Mouse (Mus musculus): ENCODE results near the gene Chd9. TPM values are rescaled to one million over a fixed set of nuclear protein-coding genes. Genes with fewer than 3 reads are reported as not detected.

The Chd9 gene
- total RNA-seq, 2 experiments from 2014 or later = 236 to 287 TPM

DNA sequence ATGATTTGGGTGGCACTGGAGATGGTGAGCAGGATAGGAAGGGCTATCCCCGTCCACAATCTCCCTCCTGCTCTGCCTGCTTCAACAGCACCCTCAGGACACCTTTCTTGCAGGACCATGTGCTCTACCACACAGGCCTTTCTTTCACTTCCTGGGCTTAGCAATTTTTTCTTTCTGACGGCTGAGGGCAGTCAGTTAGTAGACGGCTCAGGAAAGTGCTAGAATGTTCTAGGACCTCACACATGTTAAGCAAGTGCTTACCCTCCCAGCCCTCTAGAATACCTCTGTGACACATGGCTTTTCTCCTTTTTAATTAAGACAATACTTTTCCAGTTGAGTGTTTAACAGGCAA, 6.1 kb downstream of the Chd9 start:
- DNase-seq (ENCODE audit: extremely low spot score in 1 of 2, low spot score in 1 of 2) = no peak

- no peak for DNase-seq (ENCODE audit: extremely low spot score in 1 of 2, low spot score in 1 of 2)
Observed at GRCm38 (mm10) chr8:90837440-90837839, 9.3 kb downstream of the Chd9 start.

- no peak for DNase-seq (ENCODE audit: extremely low spot score in 1 of 2, low spot score in 1 of 2)
Observed at GRCm38 (mm10) chr8:90839725-90840714, 11.9 kb downstream of the Chd9 start.

- no peak for DNase-seq (ENCODE audit: extremely low spot score in 1 of 2, low spot score in 1 of 2)
Observed at GRCm38 (mm10) chr8:90841321-90841720, 13.2 kb downstream of the Chd9 start.

- no peak for DNase-seq (ENCODE audit: extremely low spot score in 1 of 2, low spot score in 1 of 2)
Observed at GRCm38 (mm10) chr8:90843127-90843526, 15.0 kb downstream of the Chd9 start.

- DNase-seq (ENCODE audit: extremely low spot score in 1 of 2, low spot score in 1 of 2) = no peak
Observed at GRCm38 (mm10) chr8:90844179-90844967, 16.2 kb downstream of the Chd9 start.

- no peak for DNase-seq (ENCODE audit: extremely low spot score in 1 of 2, low spot score in 1 of 2)
Observed at GRCm38 (mm10) chr8:90847980-90848379, 19.8 kb downstream of the Chd9 start.

DNA sequence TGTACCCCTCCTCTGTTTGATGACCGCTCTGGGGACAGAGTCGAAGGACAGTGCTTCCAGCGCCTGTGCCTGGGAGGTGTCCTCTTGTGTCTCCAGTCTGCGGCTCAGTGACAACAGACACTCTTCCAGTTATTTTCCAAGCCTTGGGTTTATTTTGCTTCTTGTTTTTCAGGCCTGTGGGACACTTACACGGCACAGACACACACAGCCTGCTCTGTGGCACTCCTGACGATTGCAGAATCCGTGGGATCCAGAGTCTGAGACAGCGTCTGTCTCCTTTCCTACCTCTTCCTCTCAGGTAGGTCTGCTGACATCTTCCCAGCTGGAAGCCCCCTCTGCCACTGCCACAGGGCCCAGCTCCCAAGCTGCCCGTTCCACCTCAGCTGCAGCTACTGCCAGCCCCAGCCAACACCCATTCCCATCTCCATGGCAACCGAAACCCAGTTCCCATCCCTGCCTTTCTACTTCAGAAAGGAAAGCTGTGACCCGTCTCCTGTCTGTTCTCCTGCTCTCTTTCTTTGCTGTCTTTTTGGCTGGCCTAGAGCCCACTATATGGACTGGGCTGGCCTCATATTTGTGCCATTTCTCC, 21.4 kb downstream of the Chd9 start:
- peak in 1 of 2 experiments; percentile 20 for DNase-seq (ENCODE audit: extremely low spot score in 1 of 2, low spot score in 1 of 2)

DNA sequence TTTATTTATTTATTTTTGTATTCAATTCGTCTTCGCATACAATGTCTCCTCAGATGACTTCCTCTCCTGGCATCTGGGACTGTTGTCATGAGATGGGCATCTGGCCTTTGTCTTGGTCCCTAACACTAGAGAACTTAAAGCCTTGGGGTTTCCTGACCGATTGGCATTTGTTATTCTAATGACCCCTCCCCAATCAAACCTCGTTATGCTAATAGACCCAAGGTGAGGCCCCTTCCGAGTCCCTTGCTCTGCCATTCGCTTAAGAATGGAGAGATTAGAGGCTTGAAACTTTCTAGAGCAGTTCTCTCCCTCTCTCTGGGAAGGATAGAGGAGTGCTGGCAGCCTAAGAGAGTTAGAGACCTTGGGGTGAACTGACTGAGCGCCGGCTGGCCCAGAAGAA, 23.4 kb downstream of the Chd9 start:
- no peak for DNase-seq (ENCODE audit: extremely low spot score in 1 of 2, low spot score in 1 of 2)

DNA sequence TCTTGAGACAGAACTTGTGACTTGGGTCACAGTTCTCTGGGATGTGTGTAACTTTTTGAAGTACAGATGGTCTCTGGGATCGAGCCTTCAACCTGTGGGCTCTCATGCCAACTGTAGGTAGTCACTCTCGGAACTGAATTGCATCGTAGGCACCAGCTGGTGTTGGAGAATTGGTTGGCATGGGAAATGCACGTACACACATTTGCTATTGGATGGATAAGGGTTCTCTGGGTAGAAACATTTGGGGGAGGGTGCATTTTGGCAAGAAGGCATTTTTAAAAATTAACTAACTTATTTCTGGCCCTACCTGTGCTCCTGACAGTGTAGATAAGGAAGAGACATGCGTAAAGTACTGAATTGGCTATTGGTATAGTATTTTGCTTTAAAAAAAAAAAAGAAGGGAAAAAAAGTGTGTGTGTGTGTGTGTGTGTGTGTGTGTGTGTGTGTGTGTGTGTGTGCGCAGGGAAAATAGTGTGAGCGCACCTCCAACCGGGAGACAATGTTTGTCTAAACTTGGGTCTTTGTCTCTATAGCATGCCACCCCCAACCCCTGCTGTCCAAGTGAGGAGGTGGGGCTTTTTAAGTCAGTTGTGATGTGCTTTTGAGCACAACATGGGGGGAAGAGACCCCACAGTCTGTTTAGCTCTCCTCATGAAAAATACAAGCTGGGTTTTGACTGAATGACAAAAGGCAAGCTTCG, 26.0 kb downstream of the Chd9 start:
- DNase-seq (ENCODE audit: extremely low spot score in 1 of 2, low spot score in 1 of 2) = no peak

- no peak for DNase-seq (ENCODE audit: extremely low spot score in 1 of 2, low spot score in 1 of 2)
Observed at GRCm38 (mm10) chr8:90854671-90855161, 26.6 kb downstream of the Chd9 start.

DNA sequence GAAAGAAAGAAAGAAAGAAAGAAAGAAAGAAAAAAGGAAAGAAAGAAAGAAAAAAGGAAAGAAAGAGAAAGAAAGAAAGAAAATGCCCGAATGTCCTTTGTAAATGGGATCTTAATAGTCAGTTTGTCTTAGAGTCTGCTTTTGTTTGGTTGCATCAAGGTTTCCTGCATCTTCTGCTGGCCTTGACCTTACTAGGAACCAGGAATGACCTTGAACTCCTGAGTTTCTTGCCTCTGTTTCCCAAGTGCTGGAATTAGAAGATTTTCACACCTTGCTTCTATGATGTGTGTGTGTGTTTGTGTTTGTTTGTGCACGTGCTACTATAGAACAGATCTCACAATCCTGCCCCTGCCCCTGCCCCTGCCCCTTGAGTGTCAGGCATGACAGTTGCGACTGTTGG, 28.0 kb downstream of the Chd9 start:
- no peak for DNase-seq (ENCODE audit: extremely low spot score in 1 of 2, low spot score in 1 of 2)

- DNase-seq (ENCODE audit: extremely low spot score in 1 of 2, low spot score in 1 of 2) = no peak
Observed at GRCm38 (mm10) chr8:90856952-90857351, 28.8 kb downstream of the Chd9 start.

DNA sequence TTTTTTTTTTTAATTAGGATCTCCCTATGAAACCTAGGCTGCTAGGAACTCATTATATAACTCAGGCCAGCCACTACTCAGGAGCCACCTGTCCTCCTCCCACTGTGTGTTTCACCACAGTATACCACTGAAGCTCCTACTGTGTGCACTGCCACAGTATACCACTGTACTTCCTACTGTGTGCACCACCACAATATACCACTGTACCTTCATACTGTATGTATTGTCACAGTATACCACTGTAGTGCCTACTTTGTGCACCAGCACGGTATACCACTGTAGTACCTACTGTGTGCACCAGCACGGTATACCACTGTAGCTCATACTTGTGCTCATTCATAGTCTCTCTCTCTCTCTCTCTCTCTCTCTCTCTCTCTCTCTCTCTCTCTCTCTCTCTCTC, 29.9 kb downstream of the Chd9 start:
- no peak for DNase-seq (ENCODE audit: extremely low spot score in 1 of 2, low spot score in 1 of 2)

GRCm38 (mm10) chr8:90861266-90861944, 33.3 kb downstream of the Chd9 start:
- DNase-seq (ENCODE audit: extremely low spot score in 1 of 2, low spot score in 1 of 2) = peak in 1 of 2 experiments; percentile 50

DNA sequence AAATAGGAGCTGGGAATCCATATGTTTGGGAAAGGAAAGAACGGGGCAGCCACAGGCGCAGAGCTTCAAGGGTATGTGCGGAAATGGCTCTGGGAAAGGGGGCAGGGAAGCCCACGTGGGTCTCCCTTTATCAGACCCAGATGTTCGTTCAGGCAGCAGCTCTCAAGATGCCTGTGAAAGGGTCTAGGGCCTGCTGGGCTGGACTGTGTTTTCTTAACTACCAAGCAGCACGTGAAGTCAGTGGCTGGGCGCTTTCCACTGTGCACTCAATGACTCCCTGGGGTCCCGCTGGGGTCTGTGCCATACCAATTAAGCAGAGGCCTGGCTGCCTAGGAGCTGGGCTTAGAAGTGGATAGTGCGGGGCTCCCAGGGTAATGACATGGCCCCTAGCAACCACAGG, 33.9 kb downstream of the Chd9 start:
- DNase-seq (ENCODE audit: extremely low spot score in 1 of 2, low spot score in 1 of 2) = no peak

DNA sequence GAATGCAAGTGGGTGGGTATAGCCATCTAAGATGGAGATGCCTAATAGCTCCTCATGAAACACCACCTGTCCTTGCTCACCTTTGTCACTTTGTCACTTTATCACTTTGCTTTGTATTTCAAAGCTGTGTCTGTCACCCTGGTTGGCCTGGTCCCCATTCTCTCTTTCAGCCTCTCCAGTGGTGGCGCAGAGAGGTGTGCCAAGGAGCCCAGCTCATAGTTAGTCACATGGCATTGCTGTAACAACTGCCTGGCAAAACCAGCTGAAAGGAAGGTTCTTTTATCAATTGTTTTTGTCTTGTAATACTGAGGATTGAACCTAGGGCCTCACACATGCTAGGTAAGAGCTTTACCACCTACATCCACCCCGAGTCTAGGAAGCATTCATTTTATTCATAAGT, 38.9 kb downstream of the Chd9 start:
- no peak for DNase-seq (ENCODE audit: extremely low spot score in 1 of 2, low spot score in 1 of 2)

DNA sequence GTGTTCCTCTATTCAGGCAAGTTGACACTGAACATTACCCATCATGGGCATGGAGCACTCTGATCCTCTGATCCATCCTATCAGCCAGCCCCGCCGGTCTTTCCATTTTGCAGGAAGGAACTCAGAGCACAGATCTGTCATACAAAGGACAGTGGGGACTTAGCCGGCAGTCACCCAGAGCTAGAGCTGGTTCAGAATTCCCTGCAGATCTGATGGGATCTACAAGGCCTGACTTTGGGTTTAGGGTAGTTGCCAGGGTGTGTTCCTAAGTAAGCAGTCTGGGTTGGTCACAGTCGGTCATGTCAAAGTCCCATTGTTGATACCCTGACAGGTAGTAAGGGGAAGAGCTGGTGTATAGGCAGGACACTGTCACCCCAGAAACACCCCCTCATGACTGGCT, 39.8 kb downstream of the Chd9 start:
- DNase-seq (ENCODE audit: extremely low spot score in 1 of 2, low spot score in 1 of 2) = no peak

GRCm38 (mm10) chr8:90868334-90868733, 40.2 kb downstream of the Chd9 start:
- DNase-seq (ENCODE audit: extremely low spot score in 1 of 2, low spot score in 1 of 2) = no peak

All from layer of hippocampus, postnatal 25 days (tissue).